Mouse (Mus musculus): ENCODE measurements around the gene Ap2b1.

The Ap2b1 gene

GRCm38 (mm10) chr11:83406391-83406790 lies 107.6 kb downstream of the Ap2b1 start:
- no peak for DNase-seq

GRCm38 (mm10) chr11:83408242-83408641 lies 109.4 kb downstream of the Ap2b1 start:
- no peak for DNase-seq

- peak; percentile 73 for DNase-seq
Measured at GRCm38 (mm10) chr11:83409087-83409754, 110.4 kb downstream of the Ap2b1 start, which contains the start of gene Rasl10b. Gene Rasl10b (plus strand): TSS chr11:83409137.

- DNase-seq = peak; percentile 47
Measured at GRCm38 (mm10) chr11:83409792-83410291, 111.0 kb downstream of the Ap2b1 start.

GRCm38 (mm10) chr11:83410510-83410909 lies 111.7 kb downstream of the Ap2b1 start:
- no peak for DNase-seq

- no peak for DNase-seq
Measured at GRCm38 (mm10) chr11:83417080-83417479, 118.3 kb downstream of the Ap2b1 start.

GRCm38 (mm10) chr11:83417708-83418107 lies 118.9 kb downstream of the Ap2b1 start:
- DNase-seq = no peak

GRCm38 (mm10) chr11:83418566-83418965 lies 119.7 kb downstream of the Ap2b1 start:
- peak; percentile 56 for DNase-seq

- no peak for DNase-seq
Measured at GRCm38 (mm10) chr11:83420338-83420737, 121.5 kb downstream of the Ap2b1 start.

GRCm38 (mm10) chr11:83421305-83421704 lies 122.5 kb downstream of the Ap2b1 start:
- no peak for DNase-seq

- peak; percentile 65 for DNase-seq
Measured at GRCm38 (mm10) chr11:83424681-83425080, 125.9 kb downstream of the Ap2b1 start.

- DNase-seq = no peak
Measured at GRCm38 (mm10) chr11:83426964-83427363, 128.1 kb downstream of the Ap2b1 start.

GRCm38 (mm10) chr11:83429355-83429754 lies 130.5 kb downstream of the Ap2b1 start, which contains the start of gene Gas2l2:
Gene Gas2l2 (minus strand): TSS chr11:83429455.
- DNase-seq = no peak

- no peak for DNase-seq
Measured at GRCm38 (mm10) chr11:83432533-83432932, 133.7 kb downstream of the Ap2b1 start.

- DNase-seq = no peak
Measured at GRCm38 (mm10) chr11:83437377-83437776, 138.6 kb downstream of the Ap2b1 start, which contains the start of gene 1700020L24Rik. Gene 1700020L24Rik (plus strand): TSS chr11:83437677.

- no peak for DNase-seq
Measured at GRCm38 (mm10) chr11:83439426-83440060, 140.7 kb downstream of the Ap2b1 start.

GRCm38 (mm10) chr11:83440081-83441064 lies 141.5 kb downstream of the Ap2b1 start:
- DNase-seq = peak; percentile 88

- no peak for DNase-seq
Measured at GRCm38 (mm10) chr11:83441235-83441634, 142.4 kb downstream of the Ap2b1 start.

- peak; percentile 75 for DNase-seq
Measured at GRCm38 (mm10) chr11:83442596-83443267, 143.9 kb downstream of the Ap2b1 start.

GRCm38 (mm10) chr11:83443824-83444223 lies 145.0 kb downstream of the Ap2b1 start:
- no peak for DNase-seq

GRCm38 (mm10) chr11:83445001-83445400 lies 146.2 kb downstream of the Ap2b1 start:
- DNase-seq = no peak

GRCm38 (mm10) chr11:83447612-83448011 lies 148.8 kb downstream of the Ap2b1 start:
- no peak for DNase-seq
